Mouse (Mus musculus) ES-Bruce4 (cell line): Measurements from ENCODE around the gene Il2rb.

Source experiments
- CTCF ChIP-seq: IDR thresholded peaks from one replicate; pipeline ENCODE4 v1.8.1; 2011; ENCODE audit warnings: low read depth, low read length
- EP300 ChIP-seq: IDR thresholded peaks from 2 replicates; pipeline ENCODE4 v1.6.1; 2011; ENCODE audit warnings: low read depth, low read length; ENCODE audit not compliant: insufficient read depth
- POLR2A ChIP-seq: IDR thresholded peaks from one replicate; pipeline ENCODE4 v1.8.1; 2011; ENCODE audit warnings: low read length; ENCODE audit not compliant: insufficient read depth

DNA sequence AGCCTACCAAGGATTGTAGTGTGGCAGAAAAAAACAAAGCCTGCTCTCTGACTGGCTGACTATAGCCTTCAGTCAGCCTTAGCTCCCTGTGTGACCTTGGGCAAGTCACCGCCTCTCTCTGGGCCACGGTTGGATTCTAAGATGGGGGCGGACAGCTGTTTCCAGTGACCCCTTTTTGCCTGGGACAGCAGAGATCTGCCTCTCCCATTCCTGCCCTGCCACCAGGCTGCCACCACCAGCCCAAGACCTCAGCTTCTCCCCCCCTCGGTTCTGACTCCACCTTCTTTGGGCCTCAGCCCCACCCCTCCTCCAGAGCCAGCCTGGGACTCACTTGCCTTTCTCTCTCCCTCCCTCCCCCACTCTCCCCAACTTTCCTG is 57.1 kb downstream of the Il2rb start:
- no peak for TF ChIP-seq CTCF
- TF ChIP-seq EP300, result no peak
- TF ChIP-seq POLR2A, result no peak
